Mouse (Mus musculus): ENCODE measurements around the gene Tmem267. TPM values are rescaled to one million over a fixed set of nuclear protein-coding genes. Genes with fewer than 3 reads are reported as not detected.

Tmem267 gene
- polyA plus RNA-seq, 1 experiment from 2014 or later, result 1.7 TPM

DNA sequence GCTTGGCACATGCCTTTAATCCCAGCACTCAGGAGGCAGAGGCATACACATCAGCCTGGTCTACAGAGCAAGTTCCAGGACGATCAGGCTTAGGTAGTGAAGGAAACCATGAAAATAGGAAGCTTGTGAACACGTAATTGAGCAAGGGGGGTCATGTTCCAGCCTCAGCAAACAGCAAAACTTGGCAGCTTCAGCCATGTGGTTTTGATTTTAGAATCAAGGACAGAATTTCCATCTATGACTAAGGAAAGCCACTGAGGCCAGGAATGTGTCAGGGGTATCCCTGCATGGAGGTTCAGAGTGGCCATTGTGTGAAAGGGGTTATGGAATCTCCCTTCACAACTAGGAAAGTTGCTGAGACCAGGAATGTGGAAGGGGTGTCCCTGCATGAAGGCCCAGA, 147.7 kb downstream of the Tmem267 start:
- 55% methylated on average over 2 of the region's 2 CpGs for WGBS
- no peak for ATAC-seq (replicated peaks; ENCODE audit: extremely low read depth, insufficient read depth, low FRiP score)
- Histone ChIP-seq H3K9ac (ENCODE audit: low read length) (no peak overlapping the region), H3K9me3 (replicated peaks; ENCODE audit: control insufficient read depth, low read length) (no peaks in the 10 kb centered on the region), H3K4me1 (ENCODE audit: control insufficient read depth, insufficient read depth, low read length) (no peaks in the 10 kb centered on the region), H3K27me3 (ENCODE audit: control insufficient read depth, insufficient read depth, low read length) (no peaks in the 10 kb centered on the region; the same call in 1 of the 2 replicates), H3K4me2 (ENCODE audit: low read depth, low read length) (no peak overlapping the region), H3K4me3 (ENCODE audit: low read length) (no peak overlapping the region), H3K27ac (ENCODE audit: low read length) (no peak overlapping the region), H3K36me3 (ENCODE audit: control insufficient read depth, insufficient read depth) (no peaks in the 10 kb centered on the region)

DNA sequence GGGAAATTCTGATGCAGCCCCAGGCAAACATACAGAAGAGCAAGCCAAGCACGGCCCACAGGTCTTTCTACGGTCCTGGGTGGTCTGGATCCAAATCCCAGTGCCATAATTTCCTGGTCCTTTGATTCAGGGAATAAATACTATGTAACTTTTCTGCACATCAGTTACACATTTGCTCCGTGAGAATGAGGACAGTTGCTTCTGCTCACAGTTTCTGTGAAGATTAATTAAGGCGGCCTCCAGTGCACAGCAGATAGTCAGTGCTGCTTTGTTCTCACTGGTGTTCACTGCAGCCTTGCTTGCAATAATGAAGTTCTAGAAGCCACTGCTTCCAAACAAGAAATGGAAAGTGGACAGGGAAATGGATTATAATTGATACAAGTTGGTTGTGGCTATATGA, 150.0 kb downstream of the Tmem267 start:
- WGBS, result 66% methylated on average over 4 of the region's 4 CpGs
- H3K27ac ChIP-seq (ENCODE audit: low read length), result no peak overlapping the region
- no peaks in the 10 kb centered on the region; the same call in 1 of the 2 replicates for H3K27me3 ChIP-seq (ENCODE audit: control insufficient read depth, insufficient read depth, low read length)
- ATAC-seq (replicated peaks; ENCODE audit: extremely low read depth, insufficient read depth, low FRiP score), result no peak
- no peaks in the 10 kb centered on the region for H3K36me3 ChIP-seq (ENCODE audit: control insufficient read depth, insufficient read depth)
- H3K9me3 ChIP-seq (replicated peaks; ENCODE audit: control insufficient read depth, low read length), result no peaks in the 10 kb centered on the region
- no peak overlapping the region for H3K9ac ChIP-seq (ENCODE audit: low read length)
- H3K4me3 ChIP-seq (ENCODE audit: low read length), result no peak overlapping the region
- H3K4me1 ChIP-seq (ENCODE audit: control insufficient read depth, insufficient read depth, low read length), result no peaks in the 10 kb centered on the region
- H3K4me2 ChIP-seq (ENCODE audit: low read depth, low read length), result no peak overlapping the region

- no peak overlapping the region for H3K4me2 ChIP-seq (ENCODE audit: low read depth, low read length)
- H3K9ac ChIP-seq (ENCODE audit: low read length), result no peak overlapping the region
- no peaks in the 10 kb centered on the region for H3K4me1 ChIP-seq (ENCODE audit: control insufficient read depth, insufficient read depth, low read length)
- H3K4me3 ChIP-seq (ENCODE audit: low read length), result no peak overlapping the region
- H3K27ac ChIP-seq (ENCODE audit: low read length), result no peak overlapping the region
- no peak for ATAC-seq (replicated peaks; ENCODE audit: extremely low read depth, insufficient read depth, low FRiP score)
- H3K36me3 ChIP-seq (ENCODE audit: control insufficient read depth, insufficient read depth), result no peaks in the 10 kb centered on the region
- H3K9me3 ChIP-seq (replicated peaks; ENCODE audit: control insufficient read depth, low read length), result no peaks in the 10 kb centered on the region
- WGBS, result 78% methylated on average over 5 of the region's 5 CpGs
- no peaks in the 10 kb centered on the region; the same call in 1 of the 2 replicates for H3K27me3 ChIP-seq (ENCODE audit: control insufficient read depth, insufficient read depth, low read length)
Measured at GRCm38 (mm10) chr13:119638449-119638848, 150.6 kb downstream of the Tmem267 start.

- no peaks in the 10 kb centered on the region; the same call in 1 of the 2 replicates for H3K27me3 ChIP-seq (ENCODE audit: control insufficient read depth, insufficient read depth, low read length)
- whole genome bisulfite sequencing, result 70% methylated on average over 5 of the region's 5 CpGs
- no peaks in the 10 kb centered on the region for H3K9me3 ChIP-seq (replicated peaks; ENCODE audit: control insufficient read depth, low read length)
- ATAC-seq (replicated peaks; ENCODE audit: extremely low read depth, insufficient read depth, low FRiP score), result no peak
- no peaks in the 10 kb centered on the region for H3K36me3 ChIP-seq (ENCODE audit: control insufficient read depth, insufficient read depth)
- no peak overlapping the region for H3K4me2 ChIP-seq (ENCODE audit: low read depth, low read length)
- H3K4me1 ChIP-seq (ENCODE audit: control insufficient read depth, insufficient read depth, low read length), result no peaks in the 10 kb centered on the region
- H3K9ac ChIP-seq (ENCODE audit: low read length), result no peak overlapping the region
- H3K27ac ChIP-seq (ENCODE audit: low read length), result no peak overlapping the region
- no peak overlapping the region for H3K4me3 ChIP-seq (ENCODE audit: low read length)
Measured at GRCm38 (mm10) chr13:119639302-119639701, 151.5 kb downstream of the Tmem267 start.

DNA sequence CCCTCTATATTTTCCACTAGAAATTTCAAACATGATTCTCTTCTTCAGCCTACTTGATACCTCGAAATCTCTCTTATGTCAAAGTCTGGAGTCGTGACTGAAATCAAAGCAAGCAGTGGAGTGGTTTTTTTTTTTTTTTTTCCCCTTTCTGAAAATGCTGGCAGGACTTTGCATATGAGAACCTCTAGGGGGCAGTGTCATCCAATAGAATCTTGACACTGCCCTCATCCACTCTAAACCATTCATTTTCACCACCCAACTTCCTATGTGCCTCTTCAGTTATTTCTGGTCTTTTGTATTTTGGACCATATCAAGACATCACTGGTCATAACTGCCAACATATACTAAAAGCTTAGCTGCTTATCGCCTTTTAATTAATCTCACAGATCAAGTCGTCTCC, 152.7 kb downstream of the Tmem267 start:
- 31% methylated on average over 4 of the region's 4 CpGs for WGBS
- Histone ChIP-seq H3K27ac (ENCODE audit: low read length) (no peak overlapping the region), H3K36me3 (ENCODE audit: control insufficient read depth, insufficient read depth) (no peaks in the 10 kb centered on the region), H3K9ac (ENCODE audit: low read length) (no peak overlapping the region), H3K4me1 (ENCODE audit: control insufficient read depth, insufficient read depth, low read length) (no peaks in the 10 kb centered on the region), H3K4me2 (ENCODE audit: low read depth, low read length) (no peak overlapping the region), H3K4me3 (ENCODE audit: low read length) (no peak overlapping the region), H3K27me3 (ENCODE audit: control insufficient read depth, insufficient read depth, low read length) (no peaks in the 10 kb centered on the region; the same call in 1 of the 2 replicates), H3K9me3 (replicated peaks; ENCODE audit: control insufficient read depth, low read length) (no peaks in the 10 kb centered on the region)
- ATAC-seq (replicated peaks; ENCODE audit: extremely low read depth, insufficient read depth, low FRiP score), result no peak

- no peak for ATAC-seq (replicated peaks; ENCODE audit: extremely low read depth, insufficient read depth, low FRiP score)
- Histone ChIP-seq H3K4me1 (ENCODE audit: control insufficient read depth, insufficient read depth, low read length) (no peaks in the 10 kb centered on the region), H3K9me3 (replicated peaks; ENCODE audit: control insufficient read depth, low read length) (no peaks in the 10 kb centered on the region), H3K27ac (ENCODE audit: low read length) (no peak overlapping the region), H3K36me3 (ENCODE audit: control insufficient read depth, insufficient read depth) (no peaks in the 10 kb centered on the region), H3K4me2 (ENCODE audit: low read depth, low read length) (no peak overlapping the region), H3K27me3 (ENCODE audit: control insufficient read depth, insufficient read depth, low read length) (no peaks in the 10 kb centered on the region), H3K9ac (ENCODE audit: low read length) (no peak overlapping the region), H3K4me3 (ENCODE audit: low read length) (no peak overlapping the region)
- WGBS, result 67% methylated on average over 7 of the region's 7 CpGs
Measured at GRCm38 (mm10) chr13:119641145-119641544, 153.3 kb downstream of the Tmem267 start.

- WGBS, result 63% methylated on average over 5 of the region's 5 CpGs
- ATAC-seq (replicated peaks; ENCODE audit: extremely low read depth, insufficient read depth, low FRiP score), result no peak
Measured at GRCm38 (mm10) chr13:119644769-119645168, 156.9 kb downstream of the Tmem267 start.

DNA sequence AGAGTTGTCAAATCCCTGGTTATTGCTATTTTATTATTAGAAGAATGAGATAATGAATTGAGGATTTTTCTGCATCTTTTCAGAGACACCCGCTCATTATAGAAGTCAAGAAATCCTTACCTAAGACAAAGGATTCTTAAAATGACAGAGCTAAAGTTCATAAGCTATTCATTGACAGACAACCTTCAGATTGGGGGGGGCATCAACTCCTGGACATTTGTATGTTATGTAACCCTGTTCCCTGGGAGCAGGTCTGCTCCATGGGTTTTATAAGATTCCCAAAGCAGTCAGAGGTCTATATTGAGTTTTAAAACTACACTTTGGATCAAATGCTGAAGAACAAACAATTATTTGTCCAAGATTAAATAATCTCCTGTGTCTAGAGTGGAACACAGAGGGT, 158.7 kb downstream of the Tmem267 start:
- H3K4me2 ChIP-seq (ENCODE audit: low read depth, low read length), result no peak overlapping the region
- ATAC-seq (replicated peaks; ENCODE audit: extremely low read depth, insufficient read depth, low FRiP score), result no peak
- H3K9me3 ChIP-seq (replicated peaks; ENCODE audit: control insufficient read depth, low read length), result no peaks in the 10 kb centered on the region
- H3K27ac ChIP-seq (ENCODE audit: low read length), result no peak overlapping the region
- H3K27me3 ChIP-seq (ENCODE audit: control insufficient read depth, insufficient read depth, low read length), result no peaks in the 10 kb centered on the region
- no peak overlapping the region for H3K4me3 ChIP-seq (ENCODE audit: low read length)
- WGBS, result 74% methylated on average over 1 of the region's 1 CpGs
- no peaks in the 10 kb centered on the region for H3K36me3 ChIP-seq (ENCODE audit: control insufficient read depth, insufficient read depth)
- no peaks in the 10 kb centered on the region for H3K4me1 ChIP-seq (ENCODE audit: control insufficient read depth, insufficient read depth, low read length)
- H3K9ac ChIP-seq (ENCODE audit: low read length), result no peak overlapping the region

More at GRCm38 (mm10) chr13:119644769-119645168, 156.9 kb downstream of the Tmem267 start:
- H3K9ac ChIP-seq (ENCODE audit: low read length), result no peak overlapping the region
- no peaks in the 10 kb centered on the region for H3K4me1 ChIP-seq (ENCODE audit: control insufficient read depth, insufficient read depth, low read length)
- H3K9me3 ChIP-seq (replicated peaks; ENCODE audit: control insufficient read depth, low read length), result no peaks in the 10 kb centered on the region
- no peaks in the 10 kb centered on the region for H3K36me3 ChIP-seq (ENCODE audit: control insufficient read depth, insufficient read depth)
- H3K4me3 ChIP-seq (ENCODE audit: low read length), result no peak overlapping the region
- H3K27ac ChIP-seq (ENCODE audit: low read length), result no peak overlapping the region
- no peak overlapping the region for H3K4me2 ChIP-seq (ENCODE audit: low read depth, low read length)
- H3K27me3 ChIP-seq (ENCODE audit: control insufficient read depth, insufficient read depth, low read length), result no peaks in the 10 kb centered on the region

GRCm38 (mm10) chr13:119648891-119649698, 161.3 kb downstream of the Tmem267 start:
- WGBS, result 54% methylated on average over 15 of the region's 15 CpGs
- Histone ChIP-seq H3K4me2 (ENCODE audit: low read depth, low read length) (no peak overlapping the region), H3K4me3 (ENCODE audit: low read length) (no peak overlapping the region), H3K9me3 (replicated peaks; ENCODE audit: control insufficient read depth, low read length) (no peaks in the 10 kb centered on the region), H3K27me3 (ENCODE audit: control insufficient read depth, insufficient read depth, low read length) (no peaks in the 10 kb centered on the region), H3K9ac (ENCODE audit: low read length) (no peak overlapping the region), H3K36me3 (ENCODE audit: control insufficient read depth, insufficient read depth) (no peaks in the 10 kb centered on the region), H3K27ac (ENCODE audit: low read length) (no peak overlapping the region), H3K4me1 (ENCODE audit: control insufficient read depth, insufficient read depth, low read length) (no peaks in the 10 kb centered on the region)
- ATAC-seq (replicated peaks; ENCODE audit: extremely low read depth, insufficient read depth, low FRiP score), result no peak

Measured in heart, embryonic 16.5 days (tissue).